Mouse (Mus musculus): Measurements from ENCODE around the gene Ehmt2. TPM values are rescaled to one million over a fixed set of nuclear protein-coding genes. Genes with fewer than 3 reads are reported as not detected.
A peak's percentile ranks its signal among the peaks of the same experiment; 100 is the strongest.

The Ehmt2 gene
- polyA plus RNA-seq, 1 experiment from 2014 or later: 86.8 TPM

DNA sequence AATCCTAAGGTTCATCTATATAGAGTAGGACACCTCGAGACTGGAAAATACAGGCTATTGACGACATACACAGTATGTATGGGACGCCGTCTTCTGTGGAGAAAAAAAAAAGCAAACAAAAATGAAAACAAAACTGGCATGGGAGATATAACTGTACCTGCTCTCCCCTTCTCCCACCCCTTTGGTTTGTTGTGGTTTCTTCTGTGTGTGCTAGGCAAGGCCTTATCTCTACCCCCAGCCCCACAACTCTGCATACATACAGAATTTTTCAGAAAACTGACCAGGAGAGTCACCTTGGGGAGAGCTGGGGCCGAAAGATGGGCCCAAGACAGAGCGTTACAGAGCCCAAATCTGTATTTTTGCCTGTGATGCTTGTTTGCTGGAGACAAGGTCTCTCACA lies 13.6 kb upstream of the Ehmt2 start:
- Histone ChIP-seq H3K4me3 (ENCODE audit: low read depth, low read length) (no peak overlapping the region), H3K4me1 (ENCODE audit: control insufficient read depth, insufficient read depth, low read length) (no peaks in the 10 kb centered on the region), H3K27ac (ENCODE audit: low read depth, low read length) (no peak overlapping the region), H3K4me2 (ENCODE audit: low read depth, low read length) (no peak overlapping the region), H3K36me3 (ENCODE audit: control insufficient read depth, insufficient read depth, low read length) (no peaks in the 10 kb centered on the region), H3K9ac (replicated peaks; ENCODE audit: low read depth, low read length) (no peak overlapping the region), H3K9me3 (ENCODE audit: control insufficient read depth, low read length) (no peaks in the 10 kb centered on the region), H3K27me3 (ENCODE audit: control insufficient read depth, insufficient read depth, low read length) (0 out of 2 replicates have a peak, but pooled peaks cover 4% of the 10 kb centered on the region)
- no peak for ATAC-seq (ENCODE audit: low read depth)
- 91% methylated on average over 6 of the region's 6 CpGs for WGBS

DNA sequence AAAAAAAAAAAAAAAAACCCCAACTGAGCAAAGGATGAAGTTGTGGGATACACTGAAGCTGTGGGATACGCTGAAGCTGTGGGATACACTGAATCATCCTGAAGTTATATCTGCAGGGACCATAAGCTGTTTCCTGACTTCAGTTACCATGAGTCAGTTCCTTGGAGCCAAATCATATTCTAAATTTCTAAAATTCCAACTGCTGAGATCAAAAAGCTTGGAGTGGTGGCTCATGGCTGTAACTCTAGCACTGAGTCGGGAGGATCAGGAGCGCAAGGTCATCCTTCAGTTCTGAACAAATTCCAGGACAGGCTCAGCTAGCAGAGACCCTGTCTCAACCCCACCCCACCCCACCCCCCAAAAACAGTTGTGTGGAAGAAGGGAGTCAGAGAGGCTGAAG lies 12.7 kb upstream of the Ehmt2 start:
- H3K27me3 ChIP-seq (ENCODE audit: control insufficient read depth, insufficient read depth, low read length): 0 out of 2 replicates have a peak, but pooled peaks cover 4% of the 10 kb centered on the region

DNA sequence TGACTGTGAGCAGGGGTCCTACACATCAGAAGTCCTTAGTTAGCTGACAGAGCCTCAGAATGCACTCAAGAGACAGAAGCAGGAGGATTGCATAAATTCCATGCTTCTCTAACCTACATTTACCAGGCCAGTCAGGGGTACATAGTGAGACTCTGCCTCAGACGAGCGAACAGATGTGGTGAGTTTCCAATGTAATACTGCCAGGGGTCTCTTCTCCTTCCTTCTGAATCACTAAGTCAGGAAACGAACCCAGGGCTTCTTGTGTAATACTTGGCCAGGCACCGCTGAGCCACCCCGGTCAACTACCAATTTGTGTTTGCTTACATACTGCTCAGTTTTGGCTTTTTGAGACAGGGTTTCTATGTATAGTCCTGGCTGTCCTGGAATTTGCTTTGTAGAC lies 10.3 kb upstream of the Ehmt2 start:
- Histone ChIP-seq H3K27me3 (ENCODE audit: control insufficient read depth, insufficient read depth, low read length) (no peaks in the 10 kb centered on the region), H3K4me3 (ENCODE audit: low read depth, low read length) (no peak overlapping the region), H3K9ac (replicated peaks; ENCODE audit: low read depth, low read length) (no peak overlapping the region), H3K9me3 (ENCODE audit: control insufficient read depth, low read length) (no peaks in the 10 kb centered on the region), H3K27ac (ENCODE audit: low read depth, low read length) (no peak overlapping the region), H3K4me2 (ENCODE audit: low read depth, low read length) (no peak overlapping the region), H3K4me1 (ENCODE audit: control insufficient read depth, insufficient read depth, low read length) (no peaks in the 10 kb centered on the region), H3K36me3 (ENCODE audit: control insufficient read depth, insufficient read depth, low read length) (no peaks in the 10 kb centered on the region)
- no peak for ATAC-seq (ENCODE audit: low read depth)
- WGBS: 83% methylated on average over 5 of the region's 5 CpGs

More for the DNA sequence above, 12.7 kb upstream of the Ehmt2 start:
- WGBS: 93% methylated on average over 3 of the region's 3 CpGs
- Histone ChIP-seq H3K36me3 (ENCODE audit: control insufficient read depth, insufficient read depth, low read length) (no peaks in the 10 kb centered on the region), H3K27ac (ENCODE audit: low read depth, low read length) (no peak overlapping the region), H3K9me3 (ENCODE audit: control insufficient read depth, low read length) (no peaks in the 10 kb centered on the region), H3K4me2 (ENCODE audit: low read depth, low read length) (no peak overlapping the region), H3K9ac (replicated peaks; ENCODE audit: low read depth, low read length) (no peak overlapping the region), H3K4me1 (ENCODE audit: control insufficient read depth, insufficient read depth, low read length) (no peaks in the 10 kb centered on the region), H3K4me3 (ENCODE audit: low read depth, low read length) (no peak overlapping the region)
- ATAC-seq (ENCODE audit: low read depth): no peak

DNA sequence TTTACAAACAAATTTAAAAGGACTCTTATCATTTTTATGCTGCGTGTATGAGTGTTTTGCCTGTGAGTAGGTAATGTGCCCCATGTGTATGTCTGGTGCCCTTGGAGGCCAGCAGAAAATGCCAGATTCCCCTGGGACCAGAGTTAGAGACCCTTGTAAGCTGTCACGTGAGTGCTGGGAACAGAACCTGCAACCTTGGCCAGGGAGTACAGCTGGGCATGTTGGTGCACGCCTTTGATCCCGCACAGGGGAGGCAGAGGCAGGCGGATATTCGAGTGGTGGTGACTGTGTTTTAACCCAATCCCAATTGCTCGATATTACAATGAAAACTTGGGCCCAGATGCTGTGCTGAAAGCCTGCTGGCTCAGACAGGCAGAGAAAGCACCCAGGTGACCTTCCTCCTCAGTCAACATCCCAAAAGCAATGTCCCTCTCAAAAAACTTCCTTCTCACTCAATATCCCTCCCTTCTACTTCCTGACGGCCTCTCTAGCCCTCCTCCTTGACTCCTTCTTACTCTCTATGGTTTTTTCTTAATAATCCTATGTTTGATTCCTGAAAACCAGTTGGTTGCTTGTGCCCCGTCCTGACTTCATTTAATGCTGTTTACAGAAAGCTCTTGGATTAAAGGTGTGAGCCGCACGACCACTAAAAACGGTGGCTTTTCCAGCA lies 8.1 kb upstream of the Ehmt2 start:
- no peak overlapping the region for H3K4me2 ChIP-seq (ENCODE audit: low read depth, low read length)
- no peak overlapping the region for H3K9ac ChIP-seq (replicated peaks; ENCODE audit: low read depth, low read length)
- H3K27ac ChIP-seq (ENCODE audit: low read depth, low read length): no peak overlapping the region
- no peak overlapping the region for H3K4me3 ChIP-seq (ENCODE audit: low read depth, low read length)
- ATAC-seq (ENCODE audit: low read depth): no peak
- H3K36me3 ChIP-seq (ENCODE audit: control insufficient read depth, insufficient read depth, low read length): no peaks in the 10 kb centered on the region
- no peaks in the 10 kb centered on the region for H3K9me3 ChIP-seq (ENCODE audit: control insufficient read depth, low read length)
- 87% methylated on average over 12 of the region's 12 CpGs for WGBS
- no peaks in the 10 kb centered on the region for H3K27me3 ChIP-seq (ENCODE audit: control insufficient read depth, insufficient read depth, low read length)
- H3K4me1 ChIP-seq (ENCODE audit: control insufficient read depth, insufficient read depth, low read length): peaks cover 6% of the 10 kb centered on the region

DNA sequence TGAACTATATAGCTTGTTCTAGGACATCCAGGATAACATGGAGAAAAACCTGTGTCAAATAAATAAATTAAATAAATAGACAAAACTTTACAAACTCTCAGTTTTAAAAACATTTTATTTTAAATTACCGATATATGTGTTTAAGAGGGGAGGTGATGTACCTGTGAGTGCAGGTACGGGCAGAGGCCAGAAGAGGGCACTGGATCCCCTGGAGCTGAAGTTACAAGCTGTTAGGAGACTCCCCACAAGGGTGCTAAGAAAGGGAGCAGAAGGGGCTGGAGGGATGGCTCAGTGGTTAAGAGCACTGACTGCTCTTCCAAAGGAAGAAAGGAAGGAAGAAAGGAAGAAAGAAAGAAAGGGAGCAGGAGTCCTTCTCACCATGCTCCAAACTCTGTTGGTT lies 6.9 kb upstream of the Ehmt2 start:
- H3K4me2 ChIP-seq (ENCODE audit: low read depth, low read length): no peak overlapping the region
- H3K27me3 ChIP-seq (ENCODE audit: control insufficient read depth, insufficient read depth, low read length): no peaks in the 10 kb centered on the region
- peaks cover 18% of the 10 kb centered on the region for H3K4me1 ChIP-seq (ENCODE audit: control insufficient read depth, insufficient read depth, low read length)
- no peaks in the 10 kb centered on the region for H3K36me3 ChIP-seq (ENCODE audit: control insufficient read depth, insufficient read depth, low read length)
- no peak overlapping the region for H3K9ac ChIP-seq (replicated peaks; ENCODE audit: low read depth, low read length)
- ATAC-seq (ENCODE audit: low read depth): no peak
- WGBS: 98% methylated on average over 2 of the region's 2 CpGs
- no peak overlapping the region for H3K27ac ChIP-seq (ENCODE audit: low read depth, low read length)
- H3K9me3 ChIP-seq (ENCODE audit: control insufficient read depth, low read length): no peaks in the 10 kb centered on the region
- H3K4me3 ChIP-seq (ENCODE audit: low read depth, low read length): no peak overlapping the region

DNA sequence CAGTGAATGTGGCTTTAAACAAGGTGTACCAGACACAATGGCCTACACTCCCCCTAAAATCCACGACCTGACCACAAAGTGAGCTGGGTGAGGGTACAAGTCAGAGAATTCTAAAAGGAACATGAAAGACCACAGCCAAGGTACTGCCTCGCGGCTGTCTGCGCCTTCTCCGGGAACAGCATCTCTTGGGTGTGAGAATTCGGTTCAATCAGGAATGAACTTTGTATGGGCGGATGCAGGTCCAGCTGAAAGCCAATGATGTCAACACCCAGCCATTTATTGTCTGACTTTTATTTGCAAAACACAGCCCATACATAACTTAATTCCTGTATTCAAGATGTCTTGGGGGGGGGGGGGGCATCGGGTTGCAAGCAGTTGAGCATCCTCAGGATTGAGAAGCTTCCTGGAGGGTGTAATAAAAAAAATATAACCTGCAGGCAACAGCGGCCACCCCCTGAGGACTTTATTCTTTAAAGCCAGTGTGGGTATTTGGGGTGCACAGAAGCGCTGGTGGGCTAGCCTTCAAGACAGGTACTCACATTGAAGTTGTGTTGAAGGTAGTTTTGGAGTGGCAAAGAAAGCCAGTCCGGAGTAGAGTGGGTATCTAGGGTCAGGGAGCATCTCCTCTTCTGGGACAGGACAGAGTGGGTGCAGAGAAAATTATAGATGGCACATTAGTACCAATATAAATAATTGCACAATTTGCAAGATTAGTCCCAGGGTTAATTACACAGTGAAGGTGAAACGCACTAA lies 5.0 kb upstream of the Ehmt2 start:
- peak overlapping the region; percentile 79; the same call in 1 of the 2 replicates for H3K4me3 ChIP-seq (ENCODE audit: low read depth, low read length)
- 72% methylated on average over 12 of the region's 12 CpGs for WGBS
- peak overlapping the region; percentile 90 for H3K27ac ChIP-seq (ENCODE audit: low read depth, low read length)
- H3K27me3 ChIP-seq (ENCODE audit: control insufficient read depth, insufficient read depth, low read length): no peaks in the 10 kb centered on the region
- H3K4me2 ChIP-seq (ENCODE audit: low read depth, low read length): peak overlapping the region; percentile 55
- no peak for ATAC-seq (ENCODE audit: low read depth)
- peak overlapping the region; percentile 43; the same call in 1 of the 2 replicates for H3K9ac ChIP-seq (replicated peaks; ENCODE audit: low read depth, low read length)
- no peaks in the 10 kb centered on the region for H3K36me3 ChIP-seq (ENCODE audit: control insufficient read depth, insufficient read depth, low read length)
- H3K9me3 ChIP-seq (ENCODE audit: control insufficient read depth, low read length): no peaks in the 10 kb centered on the region
- H3K4me1 ChIP-seq (ENCODE audit: control insufficient read depth, insufficient read depth, low read length): peaks cover 32% of the 10 kb centered on the region

DNA sequence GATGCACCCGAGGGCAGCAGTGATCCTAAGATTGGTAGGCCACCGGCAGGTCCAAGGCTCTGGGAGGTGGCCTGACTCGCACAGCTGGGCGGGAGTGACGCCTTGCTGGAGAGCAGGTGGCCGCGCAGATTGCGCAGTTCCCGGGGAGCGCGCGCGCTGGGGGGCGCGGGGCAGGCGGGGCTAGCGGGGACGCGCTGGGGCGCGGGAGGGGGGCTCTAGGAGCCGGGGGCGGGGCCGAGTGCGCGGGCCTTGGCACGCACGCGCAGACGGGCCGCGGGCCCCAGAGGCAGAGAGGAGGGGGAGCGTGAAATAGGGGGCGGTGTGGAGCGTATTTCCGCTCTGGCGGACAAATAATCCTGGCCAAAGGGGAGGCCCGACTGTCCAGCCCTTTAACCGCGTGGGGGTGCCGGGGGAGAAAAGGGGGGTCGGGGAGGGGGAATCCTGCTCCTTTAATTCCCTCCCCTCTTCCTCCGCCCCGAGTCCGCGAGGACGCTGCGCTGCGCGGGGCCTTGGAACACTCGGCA lies 4.1 kb upstream of the Ehmt2 start:
- peak; percentile 87 for ATAC-seq (ENCODE audit: low read depth)
- WGBS: 3% methylated on average over 32 of the region's 51 CpGs
- H3K27me3 ChIP-seq (ENCODE audit: control insufficient read depth, insufficient read depth, low read length): no peaks in the 10 kb centered on the region

DNA sequence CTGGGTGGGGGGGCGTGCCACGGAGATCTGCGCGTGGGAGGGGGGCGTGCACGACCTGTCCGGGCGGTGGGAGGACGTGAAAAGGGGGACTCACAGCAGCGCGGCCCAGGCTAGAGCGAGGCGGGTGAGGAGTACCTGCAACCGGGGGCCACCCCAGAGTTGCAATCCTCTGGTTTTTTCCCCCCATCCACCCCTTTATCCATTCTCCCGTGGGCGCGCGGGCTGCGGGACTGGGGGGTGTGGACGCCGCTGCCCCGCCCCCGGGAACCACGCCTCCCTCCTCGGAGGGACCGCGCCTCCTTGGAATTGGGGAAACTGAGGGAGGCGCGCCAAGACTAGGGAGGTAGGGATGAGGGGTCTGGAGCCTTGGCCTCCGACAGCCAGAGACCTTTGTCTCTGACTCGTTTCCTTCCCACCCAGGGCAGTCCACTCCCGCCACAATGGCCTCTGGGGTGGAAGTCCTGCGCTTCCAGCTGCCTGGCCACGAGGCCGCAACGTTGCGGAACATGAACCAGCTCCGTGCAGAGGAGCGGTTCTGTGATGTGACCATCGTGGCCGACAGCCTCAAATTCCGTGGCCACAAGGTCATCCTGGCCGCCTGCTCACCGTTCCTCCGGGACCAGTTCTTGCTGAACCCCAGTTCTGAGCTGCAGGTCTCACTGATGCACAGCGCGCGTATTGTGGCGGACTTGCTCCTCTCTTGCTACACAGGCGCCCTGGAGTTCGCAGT lies 3.3 kb upstream of the Ehmt2 start:
- peak overlapping the region; percentile 92 for H3K9ac ChIP-seq (replicated peaks; ENCODE audit: low read depth, low read length)
- no peaks in the 10 kb centered on the region for H3K36me3 ChIP-seq (ENCODE audit: control insufficient read depth, insufficient read depth, low read length)
- H3K27ac ChIP-seq (ENCODE audit: low read depth, low read length): peak overlapping the region; percentile 90
- peak; percentile 41 for ATAC-seq (ENCODE audit: low read depth)
- peak overlapping the region; percentile 82 for H3K4me2 ChIP-seq (ENCODE audit: low read depth, low read length)
- no peaks in the 10 kb centered on the region for H3K9me3 ChIP-seq (ENCODE audit: control insufficient read depth, low read length)
- H3K4me1 ChIP-seq (ENCODE audit: control insufficient read depth, insufficient read depth, low read length): peaks cover 32% of the 10 kb centered on the region
- no peaks in the 10 kb centered on the region for H3K27me3 ChIP-seq (ENCODE audit: control insufficient read depth, insufficient read depth, low read length)
- WGBS: 9% methylated on average over 39 of the region's 51 CpGs
- H3K4me3 ChIP-seq (ENCODE audit: low read depth, low read length): peak overlapping the region; percentile 79

More for the DNA sequence above, 4.1 kb upstream of the Ehmt2 start:
- peak overlapping the region; percentile 82 for H3K4me2 ChIP-seq (ENCODE audit: low read depth, low read length)
- peak overlapping the region; percentile 79 for H3K4me3 ChIP-seq (ENCODE audit: low read depth, low read length)
- H3K27ac ChIP-seq (ENCODE audit: low read depth, low read length): peak overlapping the region; percentile 90
- peak overlapping the region; percentile 92 for H3K9ac ChIP-seq (replicated peaks; ENCODE audit: low read depth, low read length)
- no peaks in the 10 kb centered on the region for H3K9me3 ChIP-seq (ENCODE audit: control insufficient read depth, low read length)
- peaks cover 32% of the 10 kb centered on the region for H3K4me1 ChIP-seq (ENCODE audit: control insufficient read depth, insufficient read depth, low read length)
- H3K36me3 ChIP-seq (ENCODE audit: control insufficient read depth, insufficient read depth, low read length): no peaks in the 10 kb centered on the region
